8 mouse cellular contexts compared by ENCODE assay signal in the genomic region with DNA sequence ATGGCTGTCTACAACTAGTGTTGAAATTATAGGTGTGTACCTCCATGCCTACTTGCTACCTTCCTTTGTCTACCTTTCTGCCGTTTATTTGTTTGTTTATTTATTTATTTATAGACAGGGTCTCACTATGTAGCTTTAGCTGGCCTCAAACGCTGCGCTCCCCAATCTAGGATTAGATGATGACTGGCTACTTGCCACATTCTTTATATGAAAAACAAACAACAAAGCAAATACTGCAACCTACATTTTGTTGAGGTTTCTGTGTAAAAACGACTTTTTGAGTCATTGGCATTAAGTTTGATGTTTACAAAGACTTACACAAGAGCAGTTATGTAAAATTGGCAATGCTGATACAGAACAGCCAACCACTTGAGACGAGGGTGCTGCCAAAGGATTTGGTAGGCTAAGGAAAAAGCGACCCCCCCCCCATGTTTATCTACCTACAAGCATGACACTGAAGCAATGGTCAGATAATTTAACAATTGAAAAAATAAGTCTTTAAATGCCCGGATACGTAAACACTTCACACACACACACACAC. TPM values are rescaled to one million over a fixed set of nuclear protein-coding genes. Genes with fewer than 3 reads are reported as not detected.
DNase-seq lines count a peak whose midpoint lies in the region; ATAC-seq and TF ChIP-seq lines count a peak whose summit lies in the region.

No protein-coding gene starts in this region.

- no peak overlapping the region for H3K9ac ChIP-seq in kidney, postnatal 0 days (ENCODE audit: low read depth, low read length)
- peak overlapping the region; percentile 5; the same call in 1 of the 2 replicates for H3K9ac ChIP-seq in intestine, embryonic 14.5 days (ENCODE audit: low read length)
- H3K9ac ChIP-seq in midbrain, postnatal 0 days (replicated peaks; ENCODE audit: low read length, poor library complexity, severe bottlenecking): no peak overlapping the region

- no peak for DNase-seq in kidney, postnatal 0 days (ENCODE audit: low spot score)
- DNase-seq in kidney, adult 2 months: no peak
- no peak for DNase-seq in embryonic facial prominence, embryonic 10.5 days (ENCODE audit: low spot score)
- no peak for DNase-seq in intestine, embryonic 14.5 days (ENCODE audit: low spot score)
- DNase-seq in midbrain, postnatal 0 days (ENCODE audit: low spot score): no peak
- no peak for DNase-seq in right cerebral cortex, postnatal 14 days
- no peak for DNase-seq in thymus, postnatal 14 days
- no peak for DNase-seq in kidney, adult 18-20 months

- H3K4me2 ChIP-seq in kidney, postnatal 0 days (ENCODE audit: low read length): peak overlapping the region; percentile 90
- peak overlapping the region; percentile 94 for H3K4me2 ChIP-seq in intestine, embryonic 14.5 days (ENCODE audit: low read length)
- H3K4me2 ChIP-seq in midbrain, postnatal 0 days (ENCODE audit: low read depth, low read length, poor library complexity, severe bottlenecking): peak overlapping the region; percentile 86

- H3K4me3 ChIP-seq in kidney, postnatal 0 days (replicated peaks; ENCODE audit: low read depth, low read length): peak overlapping the region; percentile 98
- H3K4me3 ChIP-seq in kidney, adult 2 months (ENCODE audit: insufficient read depth, low read depth, low read length): no peak overlapping the region
- H3K4me3 ChIP-seq in embryonic facial prominence, embryonic 10.5 days: peak overlapping the region; percentile 78
- peak overlapping the region; percentile 99; the same call in 1 of the 2 replicates for H3K4me3 ChIP-seq in intestine, embryonic 14.5 days (ENCODE audit: low read depth, low read length)
- 0 out of 2 replicates have a peak overlapping the region, but pooled peaks have one; percentile 99 for H3K4me3 ChIP-seq in midbrain, postnatal 0 days (ENCODE audit: low read depth, low read length)

- ATAC-seq in kidney, postnatal 0 days (replicated peaks; ENCODE audit: low FRiP score, low read depth): no peak
- ATAC-seq in intestine, embryonic 14.5 days (replicated peaks; ENCODE audit: low FRiP score, low TSS enrichment, low read depth): no peak
- no peak for ATAC-seq in midbrain, postnatal 0 days (ENCODE audit: low FRiP score)

- peaks cover 11% of the 10 kb centered on the region; the same call in 1 of the 2 replicates for H3K36me3 ChIP-seq in kidney, postnatal 0 days (ENCODE audit: insufficient read depth, low read length)
- peaks cover 1% of the 10 kb centered on the region for H3K36me3 ChIP-seq in kidney, adult 2 months (ENCODE audit: control insufficient read depth, insufficient read depth, low read length)
- peaks cover 49% of the 10 kb centered on the region for H3K36me3 ChIP-seq in embryonic facial prominence, embryonic 10.5 days (replicated peaks)
- H3K36me3 ChIP-seq in intestine, embryonic 14.5 days (ENCODE audit: control insufficient read depth, insufficient read depth, low read length): peaks cover 23% of the 10 kb centered on the region
- H3K36me3 ChIP-seq in midbrain, postnatal 0 days (ENCODE audit: insufficient read depth, low read length): peaks cover 9% of the 10 kb centered on the region

- H3K27me3 ChIP-seq in kidney, postnatal 0 days (ENCODE audit: insufficient read depth, low read length): no peaks in the 10 kb centered on the region
- no peaks in the 10 kb centered on the region for H3K27me3 ChIP-seq in kidney, adult 2 months (replicated peaks; ENCODE audit: control insufficient read depth, insufficient read depth, low read length)
- H3K27me3 ChIP-seq in embryonic facial prominence, embryonic 10.5 days (replicated peaks; ENCODE audit: low read depth, poor library complexity, severe bottlenecking): no peaks in the 10 kb centered on the region
- no peaks in the 10 kb centered on the region for H3K27me3 ChIP-seq in intestine, embryonic 14.5 days (replicated peaks; ENCODE audit: control insufficient read depth, insufficient read depth, low read length)
- no peaks in the 10 kb centered on the region for H3K27me3 ChIP-seq in midbrain, postnatal 0 days (ENCODE audit: insufficient read depth, low read length)

- H3K27ac ChIP-seq in kidney, postnatal 0 days: no peak overlapping the region
- H3K27ac ChIP-seq in kidney, adult 2 months (ENCODE audit: insufficient read depth, low read depth, low read length): no peak overlapping the region
- H3K27ac ChIP-seq in embryonic facial prominence, embryonic 10.5 days (replicated peaks): no peak overlapping the region
- H3K27ac ChIP-seq in intestine, embryonic 14.5 days (ENCODE audit: low read depth): no peak overlapping the region
- H3K27ac ChIP-seq in midbrain, postnatal 0 days (ENCODE audit: low read depth, low read length): no peak overlapping the region

- 43% methylated on average over 8 of the region's 8 CpGs for WGBS in kidney, postnatal 0 days
- WGBS in kidney, adult 2 months: 14% methylated on average over 8 of the region's 8 CpGs
- 81% methylated on average over 8 of the region's 8 CpGs for WGBS in embryonic facial prominence, embryonic 10.5 days
- 62% methylated on average over 8 of the region's 8 CpGs for WGBS in intestine, embryonic 14.5 days
- 60% methylated on average over 8 of the region's 8 CpGs for WGBS in midbrain, postnatal 0 days

- peaks cover 13% of the 10 kb centered on the region for H3K4me1 ChIP-seq in kidney, postnatal 0 days (replicated peaks; ENCODE audit: insufficient read depth, low read length)
- H3K4me1 ChIP-seq in kidney, adult 2 months (ENCODE audit: control insufficient read depth, insufficient read depth, low read length): peaks cover 18% of the 10 kb centered on the region; the same call in 1 of the 2 replicates
- peaks cover 38% of the 10 kb centered on the region for H3K4me1 ChIP-seq in embryonic facial prominence, embryonic 10.5 days
- H3K4me1 ChIP-seq in intestine, embryonic 14.5 days (replicated peaks; ENCODE audit: control insufficient read depth, insufficient read depth, low read length): peaks cover 25% of the 10 kb centered on the region
- H3K4me1 ChIP-seq in midbrain, postnatal 0 days (ENCODE audit: insufficient read depth, low read length): peaks cover 13% of the 10 kb centered on the region; the same call in 1 of the 2 replicates

- H3K9me3 ChIP-seq in kidney, postnatal 0 days (replicated peaks; ENCODE audit: low read length): no peaks in the 10 kb centered on the region
- no peaks in the 10 kb centered on the region for H3K9me3 ChIP-seq in embryonic facial prominence, embryonic 10.5 days
- H3K9me3 ChIP-seq in intestine, embryonic 14.5 days (ENCODE audit: control insufficient read depth, low read length): no peaks in the 10 kb centered on the region
- H3K9me3 ChIP-seq in midbrain, postnatal 0 days (ENCODE audit: low read length): no peaks in the 10 kb centered on the region

- no peak for TF ChIP-seq POLR2A in kidney, adult 2 months (IDR thresholded peaks at IDR 0.05; ENCODE audit: low read depth, low read length)

- no peak for TF ChIP-seq CTCF in kidney, postnatal 0 days (IDR thresholded peaks at IDR 0.05; ENCODE audit: low read depth)
- TF ChIP-seq CTCF in kidney, adult 2 months (conservative IDR thresholded peaks at IDR 0.05; ENCODE audit: insufficient read depth, insufficient read length, low read depth, low read length): no peak
- TF ChIP-seq CTCF in midbrain, postnatal 0 days (IDR thresholded peaks at IDR 0.05): no peak

RNA-seq across cellular contexts. Expression of gene Rhbdd3, which starts 2.2 kb away (rescaled TPM):
- 26.8 and 28.3 TPM in 2 replicates for polyA plus RNA-seq in kidney, postnatal 0 days (2015; fragmentation: Nextera tagmentation; extraction: Ambion mirVana)
- 26.4 and 35.6 TPM in 2 replicates for polyA plus RNA-seq in kidney, adult 2 months (2012; rRNA removed)
- polyA plus RNA-seq in embryonic facial prominence, embryonic 10.5 days (2016; fragmentation: Nextera tagmentation; extraction: Ambion mirVana): 30.8 and 31.9 TPM in 2 replicates
- 30.4 TPM in 2 replicates for polyA plus RNA-seq in intestine, embryonic 14.5 days (2014; fragmentation: Nextera tagmentation; extraction: Ambion mirVana)
- 48.0 and 67.1 TPM in 2 replicates for total RNA-seq in midbrain, postnatal 0 days (2014; rRNA removed)
- polyA plus RNA-seq in midbrain, postnatal 0 days (2015; fragmentation: Nextera tagmentation; extraction: Ambion mirVana): 50.4 and 54.6 TPM in 2 replicates

RNA-seq across cellular contexts. Expression of gene Ewsr1, which starts 2.5 kb away (rescaled TPM):
- 477 and 504 TPM in 2 replicates for polyA plus RNA-seq in kidney, postnatal 0 days (2015; fragmentation: Nextera tagmentation; extraction: Ambion mirVana)
- polyA plus RNA-seq in kidney, adult 2 months (2012; rRNA removed): 204 and 218 TPM in 2 replicates
- 961 and 969 TPM in 2 replicates for polyA plus RNA-seq in embryonic facial prominence, embryonic 10.5 days (2016; fragmentation: Nextera tagmentation; extraction: Ambion mirVana)
- 373 and 390 TPM in 2 replicates for polyA plus RNA-seq in intestine, embryonic 14.5 days (2014; fragmentation: Nextera tagmentation; extraction: Ambion mirVana)
- total RNA-seq in midbrain, postnatal 0 days (2014; rRNA removed): 315 and 338 TPM in 2 replicates
- polyA plus RNA-seq in midbrain, postnatal 0 days (2015; fragmentation: Nextera tagmentation; extraction: Ambion mirVana): 353 and 371 TPM in 2 replicates

RNA-seq across cellular contexts. Expression of gene Gas2l1, which starts 31.4 kb away (rescaled TPM):
- 27.2 and 30.3 TPM in 2 replicates for polyA plus RNA-seq in kidney, postnatal 0 days (2015; fragmentation: Nextera tagmentation; extraction: Ambion mirVana)
- polyA plus RNA-seq in kidney, adult 2 months (2012; rRNA removed): 40.2 and 48.3 TPM in 2 replicates
- polyA plus RNA-seq in embryonic facial prominence, embryonic 10.5 days (2016; fragmentation: Nextera tagmentation; extraction: Ambion mirVana): 25.3 and 25.7 TPM in 2 replicates
- polyA plus RNA-seq in intestine, embryonic 14.5 days (2014; fragmentation: Nextera tagmentation; extraction: Ambion mirVana): 27.4 and 29.3 TPM in 2 replicates
- total RNA-seq in midbrain, postnatal 0 days (2014; rRNA removed): 33.8 and 43.8 TPM in 2 replicates
- 17.6 and 18.5 TPM in 2 replicates for polyA plus RNA-seq in midbrain, postnatal 0 days (2015; fragmentation: Nextera tagmentation; extraction: Ambion mirVana)

RNA-seq across cellular contexts. Expression of gene Rasl10a, which starts 38.6 kb away (rescaled TPM):
- 1.9 and 2.7 TPM in 2 replicates for polyA plus RNA-seq in kidney, postnatal 0 days (2015; fragmentation: Nextera tagmentation; extraction: Ambion mirVana)
- polyA plus RNA-seq in kidney, adult 2 months (2012; rRNA removed): 1.1 and 1.3 TPM in 2 replicates
- 0.54 and 0.56 TPM in 2 replicates for polyA plus RNA-seq in embryonic facial prominence, embryonic 10.5 days (2016; fragmentation: Nextera tagmentation; extraction: Ambion mirVana)
- polyA plus RNA-seq in intestine, embryonic 14.5 days (2014; fragmentation: Nextera tagmentation; extraction: Ambion mirVana): 1.1 and 1.9 TPM in 2 replicates
- total RNA-seq in midbrain, postnatal 0 days (2014; rRNA removed): 3.1 and 6.2 TPM in 2 replicates
- polyA plus RNA-seq in midbrain, postnatal 0 days (2015; fragmentation: Nextera tagmentation; extraction: Ambion mirVana): 3.6 and 4.6 TPM in 2 replicates

RNA-seq across cellular contexts. Expression of gene Emid1, which starts 55.5 kb away (rescaled TPM):
- 174 and 180 TPM in 2 replicates for polyA plus RNA-seq in kidney, postnatal 0 days (2015; fragmentation: Nextera tagmentation; extraction: Ambion mirVana)
- polyA plus RNA-seq in kidney, adult 2 months (2012; rRNA removed): 21.9 and 23.2 TPM in 2 replicates
- 13.1 and 24.6 TPM in 2 replicates for polyA plus RNA-seq in embryonic facial prominence, embryonic 10.5 days (2016; fragmentation: Nextera tagmentation; extraction: Ambion mirVana)
- polyA plus RNA-seq in intestine, embryonic 14.5 days (2014; fragmentation: Nextera tagmentation; extraction: Ambion mirVana): 74.8 and 88.5 TPM in 2 replicates
- total RNA-seq in midbrain, postnatal 0 days (2014; rRNA removed): 4.8 and 10.8 TPM in 2 replicates
- polyA plus RNA-seq in midbrain, postnatal 0 days (2015; fragmentation: Nextera tagmentation; extraction: Ambion mirVana): 14.5 and 16.9 TPM in 2 replicates
